Comparison of ENCODE assay signal across 8 mouse cellular contexts in genomic region chr9:59989864-59990263, GRCm38 (mm10). TPM values are rescaled to one million over a fixed set of nuclear protein-coding genes. Genes with fewer than 3 reads are reported as not detected.
DNase-seq lines count a peak whose midpoint lies in the region; ATAC-seq and TF ChIP-seq lines count a peak whose summit lies in the region.

No protein-coding gene starts in this region.

- WGBS in heart, adult 2 months, result 2% methylated on average over 1 of the region's 1 CpGs
- 0% methylated on average over 1 of the region's 1 CpGs for WGBS in heart, embryonic 10.5 days
- WGBS in midbrain, postnatal 0 days, result 0% methylated on average over 1 of the region's 1 CpGs

- no peak overlapping the region for H3K4me3 ChIP-seq in heart, adult 2 months
- no peak overlapping the region for H3K4me3 ChIP-seq in heart, embryonic 10.5 days
- no peak overlapping the region for H3K4me3 ChIP-seq in midbrain, postnatal 0 days (ENCODE audit: low read depth, low read length)

- H3K4me2 ChIP-seq in midbrain, postnatal 0 days (ENCODE audit: low read depth, low read length, poor library complexity, severe bottlenecking), result no peak overlapping the region

- H3K4me1 ChIP-seq in heart, adult 2 months (ENCODE audit: control insufficient read depth, insufficient read depth, low read length), result no peaks in the 10 kb centered on the region
- H3K4me1 ChIP-seq in heart, embryonic 10.5 days, result no peaks in the 10 kb centered on the region
- H3K4me1 ChIP-seq in midbrain, postnatal 0 days (ENCODE audit: insufficient read depth, low read length), result no peaks in the 10 kb centered on the region

- DNase-seq in heart, adult 2 months, result peak; percentile 18 to 36
- DNase-seq in heart, embryonic 10.5 days (ENCODE audit: low spot score), result no peak
- peak; percentile 27 to 59 for DNase-seq in CD8-positive naive resting alpha-beta T cell, adult 2 months (ENCODE audit: low read depth in 2 of 2, low spot score in 2 of 2)
- DNase-seq in adrenal gland, postnatal 36 days, result peak; percentile 69 to 81
- peak; percentile 36 for DNase-seq in fibroblast of lung, adult 2 months (ENCODE audit: low read depth)
- peak; percentile 79 to 82 for DNase-seq in layer of hippocampus, postnatal 10 days (ENCODE audit: low spot score in 2 of 2)
- DNase-seq in midbrain, postnatal 0 days (ENCODE audit: low spot score), result peak; percentile 75
- peak; percentile 55 for DNase-seq in thymus, postnatal 14 days

- H3K9ac ChIP-seq in heart, adult 2 months (ENCODE audit: low read depth, low read length), result no peak overlapping the region
- H3K9ac ChIP-seq in midbrain, postnatal 0 days (replicated peaks; ENCODE audit: low read length, poor library complexity, severe bottlenecking), result no peak overlapping the region

- no peak for TF ChIP-seq POLR2A in heart, adult 2 months (IDR thresholded peaks at IDR 0.05; ENCODE audit: insufficient read depth, low read depth, low read length)

- no peaks in the 10 kb centered on the region for H3K79me2 ChIP-seq in heart, adult 2 months (replicated peaks; ENCODE audit: control insufficient read depth, insufficient read depth, low read length)

- peak; percentile 91 for TF ChIP-seq CTCF in heart, adult 2 months (IDR thresholded peaks at IDR 0.05)
- TF ChIP-seq CTCF in midbrain, postnatal 0 days (IDR thresholded peaks at IDR 0.05), result peak; percentile 92

- no peak for ATAC-seq in midbrain, postnatal 0 days (ENCODE audit: low FRiP score)

- TF ChIP-seq EP300 in heart, adult 2 months (IDR thresholded peaks at IDR 0.05; ENCODE audit: insufficient read depth, low read depth, low read length), result no peak

- H3K27me3 ChIP-seq in heart, adult 2 months (ENCODE audit: control insufficient read depth, insufficient read depth, low read length), result no peaks in the 10 kb centered on the region
- no peaks in the 10 kb centered on the region for H3K27me3 ChIP-seq in heart, embryonic 10.5 days (ENCODE audit: insufficient read depth, poor library complexity, severe bottlenecking)
- H3K27me3 ChIP-seq in midbrain, postnatal 0 days (ENCODE audit: insufficient read depth, low read length), result no peaks in the 10 kb centered on the region

- intact Hi-C loops in heart, adult 2 months (cut with DNase I), result no loop called here

- no peaks in the 10 kb centered on the region for H3K36me3 ChIP-seq in heart, adult 2 months (ENCODE audit: control insufficient read depth, insufficient read depth, low read length)
- peaks cover 8% of the 10 kb centered on the region; the same call in 1 of the 2 replicates for H3K36me3 ChIP-seq in heart, embryonic 10.5 days
- no peaks in the 10 kb centered on the region for H3K36me3 ChIP-seq in midbrain, postnatal 0 days (ENCODE audit: insufficient read depth, low read length)

- H3K27ac ChIP-seq in heart, adult 2 months, result no peak overlapping the region
- no peak overlapping the region for H3K27ac ChIP-seq in heart, embryonic 10.5 days
- no peak overlapping the region for H3K27ac ChIP-seq in midbrain, postnatal 0 days (ENCODE audit: low read depth, low read length)

- H3K9me3 ChIP-seq in heart, embryonic 10.5 days, result no peaks in the 10 kb centered on the region
- H3K9me3 ChIP-seq in midbrain, postnatal 0 days (ENCODE audit: low read length), result no peaks in the 10 kb centered on the region

RNA-seq across cellular contexts. Expression of gene Nr2e3, which starts 29.4 kb away (rescaled TPM):
- not detected for total RNA-seq in heart, adult 2 months (2021)
- polyA plus RNA-seq in heart, adult 2 months (2012; rRNA removed), result not detected in 2 replicates
- polyA plus RNA-seq in heart, embryonic 10.5 days (2016; fragmentation: Nextera tagmentation; extraction: Ambion mirVana), result 0.13 TPM in 1 of 2 replicates, not detected in the other
- not detected for total RNA-seq in adrenal gland, postnatal 36 days (2021)
- not detected for total RNA-seq in layer of hippocampus, postnatal 10 days (2021)
- not detected in 2 replicates for total RNA-seq in midbrain, postnatal 0 days (2014; rRNA removed)
- not detected in 2 replicates for polyA plus RNA-seq in midbrain, postnatal 0 days (2015; fragmentation: Nextera tagmentation; extraction: Ambion mirVana)
